Mouse (Mus musculus) CD8-positive naive resting alpha-beta T cell, adult 2 months (primary cell): ENCODE data around the gene Slc8b1.

ENCODE experiments used
- DNase-seq, 2 experiments: peaks; one replicate each; pipeline ENCODE4 v3.0.0; 2022; ENCODE audit warnings: low read depth in 2 of 2, low spot score in 2 of 2

The Slc8b1 gene

GRCm38 (mm10) chr5:120524736-120525135 lies 13.8 kb downstream of the Slc8b1 start:
- DNase-seq: no peak

DNA sequence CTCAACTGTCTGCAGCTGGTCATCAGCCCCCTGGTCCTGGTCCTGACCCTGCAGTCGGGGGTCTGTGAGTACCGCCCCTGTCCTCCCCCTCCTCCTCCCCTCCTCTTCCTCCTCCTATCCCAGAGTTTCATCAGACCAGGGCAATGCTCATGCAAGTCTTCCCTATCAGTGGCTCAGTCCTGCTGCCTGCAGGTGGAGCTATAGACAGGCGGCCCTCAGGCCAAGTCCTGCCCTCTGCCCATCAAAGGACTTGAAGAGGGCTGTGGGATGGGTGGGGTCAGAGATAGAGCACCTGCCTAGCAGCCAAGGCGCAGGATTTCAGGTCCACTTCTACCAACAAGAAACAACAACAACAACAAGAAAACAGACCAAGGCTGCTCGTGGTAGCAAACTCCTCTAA lies 14.8 kb downstream of the Slc8b1 start:
- no peak for DNase-seq

GRCm38 (mm10) chr5:120526311-120526710 lies 15.3 kb downstream of the Slc8b1 start:
- DNase-seq: no peak

GRCm38 (mm10) chr5:120527296-120527964 lies 16.5 kb downstream of the Slc8b1 start:
- no peak for DNase-seq

DNA sequence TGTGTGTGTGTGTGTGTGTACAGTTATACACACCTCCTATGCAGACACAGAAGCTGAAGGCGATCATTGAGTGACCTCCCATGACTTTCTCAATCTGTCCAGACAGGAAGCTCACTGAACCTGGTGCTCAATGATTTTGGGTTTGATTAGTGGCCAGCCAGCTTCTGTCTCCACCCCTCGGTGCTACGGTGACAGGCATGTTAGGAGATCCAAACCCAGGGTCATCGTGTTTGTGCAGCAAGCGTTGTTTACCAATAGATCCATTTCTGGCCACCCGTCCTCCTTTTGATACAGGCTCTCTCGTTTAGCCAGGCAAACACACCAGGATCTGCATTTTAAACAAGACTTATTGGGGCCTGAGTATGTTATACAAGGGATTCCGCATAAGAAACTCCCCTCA lies 20.7 kb downstream of the Slc8b1 start:
- DNase-seq: no peak

- DNase-seq: no peak
Measured at GRCm38 (mm10) chr5:120534071-120534685, 23.2 kb downstream of the Slc8b1 start.

- DNase-seq: no peak
Measured at GRCm38 (mm10) chr5:120534686-120535075, 23.7 kb downstream of the Slc8b1 start.

DNA sequence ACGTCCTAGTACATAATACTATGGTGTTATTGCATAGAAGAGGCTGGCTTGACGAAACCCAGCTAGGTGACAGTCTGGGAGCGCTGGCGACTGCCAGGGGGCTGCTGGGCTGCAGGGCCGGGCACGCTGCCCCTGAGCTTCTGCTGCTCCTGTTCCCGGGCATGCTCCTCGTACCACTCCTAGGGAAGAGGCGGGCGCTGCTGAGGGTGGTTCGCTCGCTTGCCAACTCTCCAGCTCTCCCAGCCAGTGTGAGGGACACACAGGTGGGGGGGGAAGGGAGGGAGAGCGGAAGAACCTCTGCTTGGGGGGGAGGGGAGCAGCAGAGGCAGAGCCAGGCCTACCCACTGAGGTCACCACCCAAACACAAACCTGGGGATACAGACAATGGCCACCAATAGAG lies 25.1 kb downstream of the Slc8b1 start:
- no peak for DNase-seq

DNA sequence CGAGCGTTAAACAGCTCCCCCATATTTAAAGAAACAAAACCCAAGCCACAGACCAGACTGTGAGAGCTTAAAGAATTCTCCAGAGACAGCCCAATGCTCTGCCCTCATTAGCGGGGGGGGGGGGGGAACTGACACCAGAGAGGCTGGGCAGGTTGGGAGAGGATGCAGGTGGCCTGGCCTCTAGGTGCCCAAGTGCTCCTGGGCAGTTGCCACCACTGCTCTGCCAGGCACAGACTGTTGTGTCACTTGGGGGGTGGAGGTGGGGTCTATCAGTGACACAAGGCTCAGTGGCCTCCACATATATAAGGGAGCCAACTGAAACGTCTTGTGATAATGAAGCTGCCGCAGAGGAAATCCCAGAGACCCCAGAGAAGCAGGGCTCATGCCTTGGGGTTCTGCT lies 25.7 kb downstream of the Slc8b1 start:
- DNase-seq: no peak

- DNase-seq: no peak
Measured at GRCm38 (mm10) chr5:120548236-120548850, 37.4 kb downstream of the Slc8b1 start.

DNA sequence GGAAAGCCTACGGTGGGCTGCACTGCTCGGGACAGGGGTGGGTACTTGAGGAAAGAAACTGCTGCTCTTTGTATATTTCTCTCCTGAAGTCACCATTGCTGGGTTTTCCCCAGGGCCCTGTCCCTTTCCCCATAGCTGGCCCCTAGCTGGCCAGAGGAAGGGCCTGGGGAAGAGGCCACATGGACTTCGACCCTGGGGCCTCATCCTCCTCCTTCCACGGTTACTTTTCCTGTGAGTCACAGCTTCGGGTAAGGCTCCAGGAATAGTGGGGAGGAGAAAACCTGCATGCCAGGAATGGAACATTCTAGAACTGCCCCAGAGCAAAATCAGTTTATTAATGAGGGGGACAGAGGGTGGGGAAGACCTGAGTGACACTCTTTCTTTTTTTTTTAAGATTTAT lies 39.2 kb downstream of the Slc8b1 start:
- DNase-seq: no peak

DNA sequence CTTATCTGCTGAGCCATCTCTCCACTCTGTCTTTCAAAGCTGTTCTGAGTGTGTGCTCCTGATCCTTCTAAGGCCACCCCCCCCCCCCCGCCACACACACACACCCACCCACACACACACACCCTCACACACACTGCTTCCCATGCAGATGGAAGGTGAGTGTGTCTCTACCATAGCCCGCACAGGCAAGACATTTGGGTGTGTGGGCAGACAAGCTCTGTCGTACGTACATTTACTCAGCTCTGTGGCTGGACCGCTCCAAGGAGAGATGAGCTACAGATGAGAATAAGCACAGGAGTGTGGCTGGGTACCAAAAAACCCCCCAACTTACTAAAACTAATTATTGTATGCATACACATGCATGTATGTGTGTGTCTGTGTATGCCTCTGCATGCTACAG lies 39.7 kb downstream of the Slc8b1 start:
- DNase-seq: no peak

- no peak for DNase-seq
Measured at GRCm38 (mm10) chr5:120555871-120556270, 44.9 kb downstream of the Slc8b1 start.

- no peak for DNase-seq
Measured at GRCm38 (mm10) chr5:120558041-120558440, 47.1 kb downstream of the Slc8b1 start.

GRCm38 (mm10) chr5:120558762-120559161 lies 47.8 kb downstream of the Slc8b1 start:
- no peak for DNase-seq

- no peak for DNase-seq
Measured at GRCm38 (mm10) chr5:120560129-120560615, 49.2 kb downstream of the Slc8b1 start.

GRCm38 (mm10) chr5:120560616-120561311 lies 49.8 kb downstream of the Slc8b1 start:
- DNase-seq: no peak

DNA sequence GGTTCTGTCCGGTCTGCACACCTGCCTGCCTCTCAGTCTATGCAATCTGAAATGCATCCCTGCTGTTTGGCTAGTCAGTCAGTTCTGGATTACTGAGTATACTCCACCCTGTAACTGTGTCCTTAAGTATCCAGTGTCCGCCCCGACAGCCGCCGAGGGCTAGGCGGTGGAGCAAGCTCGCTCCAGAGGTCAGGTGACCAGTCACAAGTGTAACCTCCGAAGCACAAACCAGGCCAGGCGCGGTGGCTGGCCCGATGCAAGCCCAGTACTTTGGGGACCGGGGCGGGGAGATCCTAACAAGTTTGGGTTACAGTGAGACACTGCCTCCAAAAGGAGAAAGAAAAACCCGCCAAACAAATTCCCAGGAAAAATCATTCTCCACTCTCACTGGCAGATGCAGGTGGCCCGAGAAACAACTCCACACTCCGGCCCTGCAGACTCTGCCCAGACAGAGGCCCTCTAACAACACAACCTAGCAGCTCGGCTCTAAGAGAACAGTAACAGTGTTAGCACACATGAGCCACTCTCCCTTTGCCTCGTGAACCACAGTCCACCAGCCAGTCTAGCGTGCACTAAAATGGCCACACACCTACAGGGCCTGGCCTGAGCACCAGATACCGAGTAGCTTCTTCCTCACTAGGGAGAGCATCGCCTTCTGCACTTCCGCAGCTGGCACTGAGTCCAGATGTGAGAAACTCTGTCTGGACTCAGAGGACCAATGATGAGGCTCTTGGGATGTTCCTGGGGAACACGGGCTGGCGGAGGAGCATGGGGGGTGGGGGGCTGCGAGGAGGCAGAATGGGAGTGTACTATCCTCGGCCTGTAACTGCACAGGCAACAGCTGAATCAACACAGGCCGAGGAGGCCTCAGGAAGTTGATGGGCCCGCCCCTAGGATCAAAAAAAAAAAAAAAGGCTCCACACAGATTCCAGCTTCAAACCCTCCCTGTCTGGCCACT lies 52.3 kb downstream of the Slc8b1 start:
- DNase-seq: no peak

- DNase-seq: no peak
Measured at GRCm38 (mm10) chr5:120563914-120564311, 52.9 kb downstream of the Slc8b1 start.

GRCm38 (mm10) chr5:120565171-120565905 lies 54.4 kb downstream of the Slc8b1 start:
- DNase-seq: no peak
